Mouse (Mus musculus): ENCODE measurements around the gene Gm5142. TPM values are rescaled to one million over a fixed set of nuclear protein-coding genes. Genes with fewer than 3 reads are reported as not detected.

Gm5142 gene
- not detected for polyA plus RNA-seq (2015; fragmentation: Illumina TruSeq; extraction: RNeasy Lipid Tissue Mini Kit (QIAGEN cat#74804); ENCODE audit: insufficient read depth, low replicate concordance)

DNA sequence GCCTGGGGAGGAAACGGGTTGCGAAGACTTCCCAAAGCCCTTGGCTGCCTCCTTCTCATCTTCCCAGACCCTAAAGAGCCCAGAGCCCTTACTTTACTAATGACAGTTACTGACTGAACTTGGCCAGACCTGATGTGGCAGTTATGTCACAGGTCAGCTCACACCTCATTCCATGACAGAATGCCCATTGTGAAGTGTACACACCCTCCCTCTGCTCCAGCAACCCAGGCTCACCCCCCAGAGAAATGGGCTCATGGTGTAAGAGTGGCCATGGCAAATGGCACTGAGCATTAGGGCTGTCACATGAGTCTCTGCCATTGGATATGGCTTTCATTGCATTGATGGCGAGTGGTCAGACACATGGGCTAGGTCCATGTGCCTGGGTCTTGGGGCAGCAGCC, at the start of gene Gm5142:
Gene Gm5142, minus strand, starts transcription at position 101 of the 400 bp plus-strand sequence.

DNA sequence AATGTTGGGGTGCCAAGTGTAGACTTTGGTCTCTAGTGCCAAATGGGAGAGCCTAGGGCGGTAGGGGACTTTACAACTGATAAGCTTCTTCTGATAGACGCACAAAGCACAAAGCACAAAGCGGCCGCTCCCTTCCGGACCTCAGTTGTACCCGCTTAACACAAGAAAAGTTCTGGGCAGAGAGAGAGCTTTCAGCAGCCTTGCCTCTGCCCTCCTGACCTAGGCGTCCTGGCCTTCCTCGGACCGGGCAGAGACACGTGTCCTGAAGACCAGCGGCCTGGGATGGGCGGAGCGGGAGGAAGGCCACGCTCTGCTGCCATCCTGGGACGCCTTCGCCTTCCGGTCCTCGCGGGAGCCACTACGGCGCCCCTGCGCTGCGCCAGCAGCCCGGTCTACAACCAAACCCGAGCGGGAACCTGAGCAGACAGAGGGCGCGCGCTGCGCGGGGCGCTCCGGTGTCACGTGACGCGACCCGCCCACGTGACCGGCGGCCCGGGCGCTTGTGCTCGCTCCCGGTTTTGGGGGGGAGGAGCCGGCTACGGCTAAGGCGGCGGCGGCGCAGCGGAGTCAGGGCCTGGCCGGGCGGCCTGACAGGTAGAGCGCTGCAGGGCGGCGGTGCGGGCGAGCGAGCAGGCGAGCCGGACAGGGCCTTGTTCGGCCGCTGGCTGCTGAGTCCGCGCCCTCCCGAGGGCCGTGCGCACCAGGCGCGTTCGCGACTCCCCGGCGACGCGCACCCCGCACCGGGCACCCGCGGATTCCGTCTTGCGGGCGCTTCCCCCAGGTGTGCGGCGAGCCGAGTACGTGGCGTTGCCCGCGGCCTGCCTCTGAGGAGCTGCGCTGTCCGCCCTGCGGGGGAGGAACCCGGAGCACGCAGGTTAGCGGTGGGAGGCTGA, 22.4 kb upstream of the Gm5142 start, which contains the start of gene Rcbtb1:
Gene Rcbtb1, plus strand, starts transcription at position 499 of the 893 bp plus-strand sequence.

DNA sequence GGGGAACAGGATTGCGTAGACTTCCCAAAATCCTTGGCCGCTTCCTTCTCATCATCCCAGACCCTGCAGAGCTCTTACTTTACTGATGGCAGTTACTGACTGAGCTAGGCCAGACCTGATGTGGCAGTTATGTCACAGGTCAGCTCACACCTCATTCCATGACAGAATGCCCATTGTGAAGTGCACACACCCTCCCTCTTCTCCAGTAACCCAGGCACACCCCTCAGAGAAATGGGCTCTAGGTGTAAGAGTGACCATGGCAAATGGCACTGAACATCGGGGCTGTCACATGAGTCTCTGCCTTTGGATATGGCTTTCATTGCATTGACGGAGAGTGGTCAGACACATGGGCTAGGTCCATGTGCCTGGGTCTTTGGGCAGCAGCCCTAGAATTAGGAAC, 35.8 kb downstream of the Gm5142 start, which contains the start of gene 1700129C05Rik:
Gene 1700129C05Rik, minus strand, starts transcription at position 101 of the 400 bp plus-strand sequence.

Other genes starting within 250 kb of the Gm5142 start
- not detected for gene 1700129C05Rik, start 35.9 kb downstream of the Gm5142 start, polyA plus RNA-seq (2015; fragmentation: Illumina TruSeq; extraction: RNeasy Lipid Tissue Mini Kit (QIAGEN cat#74804); ENCODE audit: insufficient read depth, low replicate concordance)
- gene Rcbtb1, start 22.5 kb upstream of the Gm5142 start, polyA plus RNA-seq (2015; fragmentation: Illumina TruSeq; extraction: RNeasy Lipid Tissue Mini Kit (QIAGEN cat#74804); ENCODE audit: insufficient read depth, low replicate concordance), result 42.1 TPM
- gene Gm6904, start 81.5 kb upstream of the Gm5142 start, polyA plus RNA-seq (2015; fragmentation: Illumina TruSeq; extraction: RNeasy Lipid Tissue Mini Kit (QIAGEN cat#74804); ENCODE audit: insufficient read depth, low replicate concordance), result 6.6 TPM
- 15.2 TPM for gene Phf11a, start 118.8 kb upstream of the Gm5142 start, polyA plus RNA-seq (2015; fragmentation: Illumina TruSeq; extraction: RNeasy Lipid Tissue Mini Kit (QIAGEN cat#74804); ENCODE audit: insufficient read depth, low replicate concordance)
- 77.1 TPM for gene Phf11b, start 162.6 kb upstream of the Gm5142 start, polyA plus RNA-seq (2015; fragmentation: Illumina TruSeq; extraction: RNeasy Lipid Tissue Mini Kit (QIAGEN cat#74804); ENCODE audit: insufficient read depth, low replicate concordance)
- gene Phf11d, start 186.7 kb upstream of the Gm5142 start, polyA plus RNA-seq (2015; fragmentation: Illumina TruSeq; extraction: RNeasy Lipid Tissue Mini Kit (QIAGEN cat#74804); ENCODE audit: insufficient read depth, low replicate concordance), result 22.7 TPM
- 14.0 TPM for gene Phf11c, start 216.6 kb upstream of the Gm5142 start, polyA plus RNA-seq (2015; fragmentation: Illumina TruSeq; extraction: RNeasy Lipid Tissue Mini Kit (QIAGEN cat#74804); ENCODE audit: insufficient read depth, low replicate concordance)

Data from spleen, adult 10 weeks (tissue).